Mouse (Mus musculus) hematopoietic stem cell, adult 5-6 weeks (primary cell): Measurements from ENCODE around the gene Wwox. TPM values are rescaled to one million over a fixed set of nuclear protein-coding genes. Genes with fewer than 3 reads are reported as not detected.
"Not testable (repeated sequence)": the region's sequence is repeated elsewhere in the genome, so short reads cannot be mapped to it uniquely, and the experiment has no call there.

ENCODE experiments used
- ATAC-seq, 2 experiments: fragments of 125-278 bp in 1 of 2; replicated peaks in 1 of 2; 2 replicates each; pipeline ENCODE4 v1.8.0; 2016 to 2017; ENCODE audit warnings: inconsistent platforms in 2 of 2, mild to moderate bottlenecking in 2 of 2, moderate number of reproducible peaks in 2 of 2, low read depth in 1 of 2, moderate TSS enrichment in 1 of 2; ENCODE audit not compliant: low FRiP score in 2 of 2, poor library complexity in 2 of 2, severe bottlenecking in 2 of 2, insufficient read depth in 1 of 2, low TSS enrichment in 1 of 2
- total RNA-seq: library from RNA; stranded (forward); fragments of 172-1452, 232-1000 nt; gene quantifications from 2 replicates; pipeline ENCODE4 v1.2.3, GENCODE M21; 2017

Wwox gene
- total RNA-seq, 1 experiment from 2014 or later = 15.0 TPM

GRCm38 (mm10) chr8:114826991-114827390, 387.5 kb downstream of the Wwox start:
- ATAC-seq = no peak

- ATAC-seq = not testable (repeated sequence)
These were observed 388.4 kb downstream of the Wwox start for GRCm38 (mm10) chr8:114827810-114828209.

GRCm38 (mm10) chr8:114831595-114831994, 392.1 kb downstream of the Wwox start:
- peak in 1 of 2 experiments; percentile 54; a peak in 1 of 4 replicates for ATAC-seq

- ATAC-seq = no peak
These were observed 392.9 kb downstream of the Wwox start for GRCm38 (mm10) chr8:114832251-114832774.

- no peak for ATAC-seq
These were observed 395.3 kb downstream of the Wwox start for GRCm38 (mm10) chr8:114834730-114835129.

- peak in 1 of 2 experiments; percentile 52; a peak in 3 of 4 replicates for ATAC-seq
These were observed 400.5 kb downstream of the Wwox start for GRCm38 (mm10) chr8:114839998-114840397.

- ATAC-seq = no peak
These were observed 408.2 kb downstream of the Wwox start for GRCm38 (mm10) chr8:114847666-114848065.

GRCm38 (mm10) chr8:114849461-114849860, 410.0 kb downstream of the Wwox start:
- ATAC-seq = no peak

GRCm38 (mm10) chr8:114850014-114850870, 410.8 kb downstream of the Wwox start:
- no peak for ATAC-seq

GRCm38 (mm10) chr8:114853765-114854164, 414.3 kb downstream of the Wwox start:
- ATAC-seq = no peak

- ATAC-seq = no peak
These were observed 416.4 kb downstream of the Wwox start for GRCm38 (mm10) chr8:114855833-114856232.

- ATAC-seq = no peak
These were observed 426.5 kb downstream of the Wwox start for GRCm38 (mm10) chr8:114865911-114866310.

GRCm38 (mm10) chr8:114869321-114869720, 429.9 kb downstream of the Wwox start:
- no peak for ATAC-seq

- no peak for ATAC-seq
These were observed 431.0 kb downstream of the Wwox start for GRCm38 (mm10) chr8:114870410-114870809.

- no peak for ATAC-seq
These were observed 433.0 kb downstream of the Wwox start for GRCm38 (mm10) chr8:114872491-114872890.

GRCm38 (mm10) chr8:114875161-114875560, 435.7 kb downstream of the Wwox start:
- no peak for ATAC-seq

GRCm38 (mm10) chr8:114876161-114876611, 436.7 kb downstream of the Wwox start:
- ATAC-seq = no peak

GRCm38 (mm10) chr8:114876696-114877206, 437.3 kb downstream of the Wwox start:
- ATAC-seq = no peak
